Mouse (Mus musculus) E14TG2a.4 (cell line): ENCODE measurements around the gene Cdkl4.

Experiments used
- CTCF ChIP-seq: conservative IDR thresholded peaks from 2 replicates; pipeline ENCODE4 v1.5.1; 2014; ENCODE audit warnings: low read length
- NANOG ChIP-seq: IDR thresholded peaks from 2 replicates; pipeline ENCODE4 v1.6.1; 2014; ENCODE audit warnings: borderline replicate concordance, low read length, mixed read lengths
- POU5F1 ChIP-seq: IDR thresholded peaks from 2 replicates; pipeline ENCODE4 v1.6.1; 2014; ENCODE audit warnings: low read length, borderline replicate concordance

DNA sequence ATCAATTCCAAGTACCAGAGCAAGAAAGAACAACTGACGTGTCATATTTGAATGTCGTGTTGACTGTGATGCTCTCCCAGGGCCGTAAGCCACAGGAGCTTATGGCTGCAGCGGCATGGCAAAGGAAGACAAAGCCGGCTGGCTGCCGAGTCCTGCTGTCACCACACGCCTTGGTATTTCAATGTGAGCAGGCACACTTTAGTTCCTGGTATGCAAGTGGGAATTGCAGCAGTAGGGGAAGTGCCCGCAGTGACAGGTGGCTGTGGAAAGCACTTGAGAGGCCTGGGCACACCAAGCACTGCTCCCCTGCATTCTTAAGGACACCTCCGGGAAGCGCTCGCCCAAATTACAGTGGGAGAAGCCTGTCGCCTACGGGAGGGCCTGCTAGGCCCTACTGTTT is 41.9 kb upstream of the Cdkl4 start:
- TF ChIP-seq CTCF (no peak), NANOG (no peak), POU5F1 (no peak)
